Mouse (Mus musculus) hindbrain, embryonic 10.5 days (tissue): ENCODE results near the gene Gm42906. TPM values are rescaled to one million over a fixed set of nuclear protein-coding genes. Genes with fewer than 3 reads are reported as not detected.
A peak's percentile ranks its signal among the peaks of the same experiment; 100 is the strongest.

ENCODE experiments used
- DNase-seq: peaks from one replicate; pipeline ENCODE4 v3.0.0-alpha.2; 2017; ENCODE audit warnings: low spot score
- H3K27ac ChIP-seq: fragments of 300-500 bp; sonication (generic); 2 replicates; pipeline ENCODE4 v1.5.1; 2016; ENCODE audit warnings: mild to moderate bottlenecking, moderate library complexity
- H3K27me3 ChIP-seq: fragments of 300-500 bp; sonication (generic); 2 replicates; pipeline ENCODE4 v1.6.1; 2016; ENCODE audit warnings: mild to moderate bottlenecking; ENCODE audit not compliant: poor library complexity, insufficient read depth, severe bottlenecking
- H3K36me3 ChIP-seq: fragments of 300-500 bp; sonication (generic); 2 replicates; pipeline ENCODE4 v1.6.1; 2016; ENCODE audit warnings: mild to moderate bottlenecking, moderate library complexity
- H3K4me1 ChIP-seq: fragments of 300-500 bp; sonication (generic); replicated peaks from 2 replicates; pipeline ENCODE4 v1.6.1; 2016; ENCODE audit warnings: mild to moderate bottlenecking
- H3K4me3 ChIP-seq: fragments of 300-500 bp; sonication (generic); 2 replicates; pipeline ENCODE4 v1.5.1; 2016; ENCODE audit warnings: mild to moderate bottlenecking, moderate library complexity
- H3K9me3 ChIP-seq: fragments of 300-500 bp; sonication (generic); 2 replicates; pipeline ENCODE4 v1.6.1; 2016; ENCODE audit warnings: mild to moderate bottlenecking, moderate library complexity
- WGBS: fragments of 180-500 bp; shearing (Covaris S2); methylation state at CpG from one replicate; pipeline ENCODE4 v1.1.7; 2016; 5-methylcytosine and 5-hydroxymethylcytosine counted together
- polyA plus RNA-seq: library from polyadenylated mRNA; unstranded; fragments of >200 nt; fragmentation: Nextera tagmentation; extraction: Ambion mirVana; gene quantifications from 2 replicates; pipeline ENCODE4 v1.2.1, GENCODE M21; 2016

The Gm42906 gene
- polyA plus RNA-seq, 1 experiment from 2014 or later = not detected

DNA sequence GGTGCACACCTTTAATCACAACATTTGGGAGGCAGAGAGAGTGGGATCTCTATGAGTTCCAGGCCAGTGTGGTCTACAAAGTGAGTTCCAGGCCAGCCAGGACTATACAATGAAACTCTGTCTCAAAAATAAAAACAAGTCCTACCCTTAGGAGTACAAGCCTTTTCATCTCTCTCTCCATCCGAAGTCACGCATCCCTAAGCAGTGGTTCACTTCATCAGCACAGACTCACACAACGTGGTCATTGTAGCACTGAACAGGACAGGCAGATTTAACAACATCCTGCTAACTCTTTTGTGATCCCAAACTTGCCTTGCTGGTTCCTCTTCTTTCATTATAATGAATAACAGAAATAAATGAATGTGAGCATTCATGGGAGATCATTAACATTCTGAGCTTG is 226.7 kb downstream of the Gm42906 start:
- H3K9me3 ChIP-seq = 0 out of 2 replicates have a peak, but pooled peaks cover 3% of the 10 kb centered on the region
- 70% methylated on average over 3 of the region's 3 CpGs for WGBS
- H3K4me3 ChIP-seq = no peak overlapping the region
- no peaks in the 10 kb centered on the region for H3K36me3 ChIP-seq
- DNase-seq = no peak
- no peaks in the 10 kb centered on the region for H3K27me3 ChIP-seq
- H3K27ac ChIP-seq = no peak overlapping the region
- H3K4me1 ChIP-seq = peaks cover 8% of the 10 kb centered on the region; the same call in 1 of the 2 replicates

DNA sequence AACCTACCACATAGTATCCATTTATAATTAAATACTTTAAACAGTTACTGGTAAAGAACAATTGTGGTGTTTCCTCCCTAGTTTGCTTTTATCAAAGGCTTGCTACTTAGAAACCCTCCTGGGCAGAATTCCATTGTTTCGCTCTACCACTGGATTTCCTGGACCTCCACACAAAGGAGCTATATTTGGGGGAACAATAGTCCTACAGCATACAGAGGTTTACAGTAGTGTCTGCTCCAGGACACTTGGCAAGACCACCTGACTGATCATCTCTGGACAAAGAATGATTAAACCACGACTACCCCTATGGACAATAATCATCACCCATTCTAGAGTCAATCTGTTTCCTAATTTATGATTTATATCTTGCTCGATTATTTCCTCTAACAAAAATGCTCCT is 228.7 kb downstream of the Gm42906 start:
- DNase-seq = no peak
- 86% methylated on average over 3 of the region's 3 CpGs for WGBS
- Histone ChIP-seq H3K27ac (no peak overlapping the region), H3K4me3 (no peak overlapping the region), H3K27me3 (no peaks in the 10 kb centered on the region), H3K4me1 (peaks cover 8% of the 10 kb centered on the region; the same call in 1 of the 2 replicates), H3K36me3 (no peaks in the 10 kb centered on the region), H3K9me3 (0 out of 2 replicates have a peak, but pooled peaks cover 3% of the 10 kb centered on the region)

DNA sequence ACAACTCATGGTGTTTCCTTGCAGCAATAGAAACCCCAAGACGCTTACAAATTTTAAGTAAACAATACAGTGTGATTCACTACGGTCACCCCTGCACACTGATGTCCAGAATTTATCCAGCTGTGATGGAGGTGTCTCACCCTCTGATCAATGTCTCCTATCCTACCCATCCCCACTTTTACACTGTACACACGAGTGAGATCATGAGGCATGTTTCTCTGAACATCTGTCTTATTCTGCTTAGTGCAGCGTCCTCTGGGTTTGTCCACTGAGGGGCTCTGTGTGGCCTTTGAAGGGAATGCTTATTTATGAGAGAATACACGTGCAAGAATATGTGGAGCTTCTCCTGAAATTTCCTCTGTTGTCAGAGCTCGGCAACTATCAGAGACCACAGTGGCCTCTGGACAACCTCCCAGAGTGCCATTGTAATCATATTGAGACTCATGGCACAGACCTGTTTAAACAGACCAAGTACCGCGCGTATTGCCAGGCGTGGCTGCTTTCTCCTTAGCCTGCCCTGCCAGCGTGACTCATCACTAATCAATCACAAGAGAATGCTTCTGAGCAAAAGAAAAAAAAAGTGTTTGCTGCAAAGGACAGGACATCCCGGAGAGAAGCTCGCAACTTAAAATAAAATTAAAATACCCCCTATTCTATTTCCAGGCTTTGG is 231.2 kb downstream of the Gm42906 start:
- Histone ChIP-seq H3K4me3 (no peak overlapping the region), H3K27me3 (no peaks in the 10 kb centered on the region), H3K36me3 (no peaks in the 10 kb centered on the region), H3K4me1 (peaks cover 8% of the 10 kb centered on the region; the same call in 1 of the 2 replicates), H3K27ac (no peak overlapping the region), H3K9me3 (0 out of 2 replicates have a peak, but pooled peaks cover 2% of the 10 kb centered on the region)
- 51% methylated on average over 13 of the region's 13 CpGs for WGBS
- DNase-seq = peak; percentile 10

DNA sequence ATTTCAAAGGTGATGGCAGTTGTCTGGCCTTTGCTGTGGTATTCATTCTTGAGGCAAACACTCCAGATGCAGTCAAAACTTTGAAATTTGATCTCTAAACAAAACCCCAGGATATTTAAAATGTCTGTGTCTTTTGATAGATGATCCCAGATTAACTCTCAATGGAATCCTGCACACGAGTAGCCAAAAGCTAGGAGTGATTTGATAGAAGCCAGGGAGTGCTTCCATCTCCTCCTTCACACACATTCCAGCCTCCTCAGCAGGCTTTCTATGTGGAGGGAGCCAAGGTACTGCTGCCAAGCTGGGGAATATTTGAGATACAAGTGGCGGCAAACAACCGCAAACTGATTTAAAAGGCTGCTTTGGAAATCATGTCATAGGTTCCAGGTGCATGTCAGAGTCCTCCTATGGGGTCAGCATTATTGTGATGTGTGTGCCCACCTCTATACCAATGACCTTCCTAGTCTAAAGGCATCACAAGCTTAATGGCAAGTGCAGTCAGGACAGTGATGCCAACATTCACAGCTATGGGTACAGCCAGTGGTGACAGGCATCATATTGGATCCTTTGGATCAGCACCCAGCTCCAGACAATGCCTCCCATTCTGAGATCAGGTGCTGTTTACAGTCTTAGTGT is 234.0 kb downstream of the Gm42906 start:
- H3K27ac ChIP-seq = no peak overlapping the region
- WGBS = 79% methylated on average over 3 of the region's 3 CpGs
- no peak overlapping the region for H3K4me3 ChIP-seq
- H3K27me3 ChIP-seq = 0 out of 2 replicates have a peak, but pooled peaks cover 9% of the 10 kb centered on the region
- no peaks in the 10 kb centered on the region for H3K9me3 ChIP-seq
- H3K36me3 ChIP-seq = no peaks in the 10 kb centered on the region
- peaks cover 17% of the 10 kb centered on the region for H3K4me1 ChIP-seq
- no peak for DNase-seq

DNA sequence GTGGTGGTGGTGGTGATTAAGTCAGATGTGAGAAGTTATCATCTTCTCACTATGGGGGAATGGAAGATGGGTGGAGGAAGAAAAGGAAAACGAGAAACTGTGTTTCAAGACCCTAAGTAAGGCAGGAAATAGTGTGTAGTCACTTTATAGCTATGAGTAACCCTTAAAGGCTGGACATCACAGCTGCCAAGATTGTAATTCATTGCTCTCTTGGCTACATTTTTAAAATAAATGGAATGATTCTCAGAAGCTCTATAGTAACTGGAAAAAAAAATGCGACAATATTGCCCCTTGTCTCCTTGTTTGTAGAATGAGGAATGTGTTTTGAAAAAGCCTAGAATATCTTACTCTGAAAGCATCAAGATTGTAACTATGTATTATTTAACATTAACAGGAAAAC is 235.7 kb downstream of the Gm42906 start:
- Histone ChIP-seq H3K4me3 (no peak overlapping the region), H3K27me3 (0 out of 2 replicates have a peak, but pooled peaks cover 9% of the 10 kb centered on the region), H3K36me3 (no peaks in the 10 kb centered on the region), H3K27ac (no peak overlapping the region), H3K9me3 (no peaks in the 10 kb centered on the region), H3K4me1 (peaks cover 17% of the 10 kb centered on the region)
- no peak for DNase-seq
- 82% methylated on average over 2 of the region's 2 CpGs for WGBS

DNA sequence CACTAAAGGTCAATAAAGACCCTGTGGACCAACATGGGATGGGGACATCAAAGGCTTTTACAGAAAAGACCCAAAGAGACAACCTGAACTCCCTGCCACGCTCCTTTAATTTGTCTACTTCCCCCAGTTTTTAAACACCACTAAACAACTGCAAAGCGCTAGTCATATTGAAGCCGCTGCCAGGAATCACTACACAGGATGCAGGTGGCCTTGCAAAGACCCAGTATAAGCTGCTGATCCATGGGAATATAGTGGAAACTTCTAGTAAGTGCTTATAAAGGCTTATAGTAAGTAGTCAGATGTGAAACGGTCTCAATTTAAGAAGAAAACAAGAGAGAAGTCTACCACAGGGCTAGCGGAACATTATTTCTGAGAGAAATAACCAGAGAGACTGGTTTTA is 237.2 kb downstream of the Gm42906 start:
- Histone ChIP-seq H3K27ac (no peak overlapping the region), H3K27me3 (0 out of 2 replicates have a peak, but pooled peaks cover 9% of the 10 kb centered on the region), H3K9me3 (no peaks in the 10 kb centered on the region), H3K36me3 (no peaks in the 10 kb centered on the region), H3K4me1 (peaks cover 9% of the 10 kb centered on the region), H3K4me3 (no peak overlapping the region)
- no peak for DNase-seq
- 80% methylated on average over 5 of the region's 5 CpGs for WGBS

DNA sequence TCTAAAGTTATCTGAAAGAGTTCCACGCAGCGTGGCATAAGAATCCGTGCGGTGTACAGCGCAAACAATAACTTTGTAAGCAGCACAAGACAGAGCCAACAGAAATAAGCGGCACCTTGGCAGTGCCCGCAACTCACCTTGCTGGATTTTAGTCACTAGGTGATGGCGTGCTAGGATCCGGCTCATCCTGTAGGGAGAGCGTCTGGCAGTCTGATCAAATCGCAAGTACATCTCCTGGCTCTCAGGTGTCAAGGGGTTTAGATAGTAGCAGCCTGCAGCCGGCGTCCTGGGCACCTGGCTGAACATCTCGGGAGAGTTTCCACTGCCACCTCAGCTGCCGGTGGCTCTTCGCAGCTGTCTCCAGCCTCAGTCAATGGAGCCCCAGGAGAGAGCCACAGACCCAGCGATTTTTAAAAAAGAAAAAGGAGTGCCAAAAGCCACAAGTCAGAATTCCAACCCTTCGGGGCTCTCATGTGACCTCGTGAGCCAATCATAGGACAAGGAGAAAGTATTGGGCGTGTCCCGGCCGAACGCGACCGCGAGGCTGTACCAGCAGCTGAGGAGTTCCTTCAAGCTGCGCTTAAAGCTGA is 238.1 kb downstream of the Gm42906 start:
- H3K9me3 ChIP-seq = no peaks in the 10 kb centered on the region
- H3K4me3 ChIP-seq = peak overlapping the region; percentile 68
- H3K4me1 ChIP-seq = peaks cover 14% of the 10 kb centered on the region
- H3K36me3 ChIP-seq = no peaks in the 10 kb centered on the region
- peak; percentile 83 for DNase-seq
- 3% methylated on average over 27 of the region's 27 CpGs for WGBS
- H3K27ac ChIP-seq = peak overlapping the region; percentile 80
- H3K27me3 ChIP-seq = 0 out of 2 replicates have a peak, but pooled peaks cover 9% of the 10 kb centered on the region

DNA sequence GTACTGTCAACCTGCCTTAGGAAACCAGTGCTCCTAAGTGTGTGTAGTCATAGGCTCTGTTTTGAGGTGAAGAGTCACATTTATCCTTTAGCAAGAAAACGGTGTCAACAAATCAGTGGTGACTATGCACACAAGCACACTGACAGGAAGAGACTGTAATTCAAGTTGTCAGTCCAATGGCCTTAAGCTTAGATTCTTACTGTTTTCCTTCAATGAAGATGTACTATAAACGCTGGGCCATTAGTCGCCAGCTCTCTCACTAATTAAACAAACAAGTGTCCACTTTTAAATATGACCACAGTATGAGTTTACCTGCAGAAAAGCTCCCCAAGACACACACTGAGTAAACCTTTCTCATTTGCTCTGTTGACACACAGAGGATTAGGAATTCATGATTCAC is 238.6 kb downstream of the Gm42906 start:
- Histone ChIP-seq H3K36me3 (no peaks in the 10 kb centered on the region), H3K27ac (no peak overlapping the region), H3K9me3 (no peaks in the 10 kb centered on the region), H3K4me3 (peak overlapping the region; percentile 68), H3K27me3 (0 out of 2 replicates have a peak, but pooled peaks cover 9% of the 10 kb centered on the region), H3K4me1 (peaks cover 14% of the 10 kb centered on the region)
- 55% methylated on average over 3 of the region's 3 CpGs for WGBS
- DNase-seq = no peak

DNA sequence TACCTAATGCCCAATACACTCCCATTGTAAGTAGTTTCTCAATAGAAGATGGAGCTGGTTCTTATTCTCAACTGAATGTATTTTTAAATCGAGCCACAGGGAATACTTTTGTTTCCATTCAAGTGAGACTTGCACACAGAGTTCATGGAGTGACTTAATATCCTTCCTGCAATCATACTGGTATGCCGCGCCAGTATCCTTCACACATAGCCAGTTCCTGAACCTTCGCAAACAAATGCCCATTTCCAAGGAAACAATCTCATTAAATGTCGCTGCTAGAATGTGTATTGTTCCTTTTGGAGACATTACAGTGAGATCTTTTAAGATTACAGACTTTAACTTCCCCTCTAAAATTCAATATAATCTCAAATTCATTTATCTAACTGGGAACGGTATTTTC is 239.3 kb downstream of the Gm42906 start:
- no peak for DNase-seq
- Histone ChIP-seq H3K36me3 (no peaks in the 10 kb centered on the region), H3K4me3 (no peak overlapping the region), H3K27me3 (0 out of 2 replicates have a peak, but pooled peaks cover 9% of the 10 kb centered on the region), H3K9me3 (no peaks in the 10 kb centered on the region), H3K27ac (no peak overlapping the region), H3K4me1 (peaks cover 14% of the 10 kb centered on the region)
- WGBS = 88% methylated on average over 6 of the region's 6 CpGs

DNA sequence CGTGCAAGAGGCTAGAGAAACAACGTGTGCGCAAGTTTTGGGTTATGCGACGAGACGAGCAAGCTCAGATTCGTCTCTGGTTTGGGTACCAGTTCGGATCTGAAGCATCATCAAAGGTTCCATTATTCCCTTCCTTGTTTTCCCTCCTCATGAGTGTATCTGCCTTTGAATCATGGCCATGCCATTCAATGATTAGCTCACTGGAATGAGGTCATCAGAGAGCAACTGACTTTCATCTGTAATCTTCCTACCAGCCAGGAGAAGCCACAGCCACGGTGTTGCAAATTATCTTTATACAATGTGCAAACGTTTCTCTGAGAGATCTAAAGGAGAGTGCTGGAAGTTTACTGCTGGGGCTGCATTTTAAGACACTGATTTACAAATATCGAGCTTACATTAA is 240.6 kb downstream of the Gm42906 start:
- Histone ChIP-seq H3K27ac (no peak overlapping the region), H3K27me3 (0 out of 2 replicates have a peak, but pooled peaks cover 9% of the 10 kb centered on the region), H3K4me3 (no peak overlapping the region), H3K9me3 (no peaks in the 10 kb centered on the region), H3K36me3 (no peaks in the 10 kb centered on the region), H3K4me1 (peaks cover 14% of the 10 kb centered on the region)
- WGBS = 87% methylated on average over 11 of the region's 11 CpGs
- DNase-seq = no peak

DNA sequence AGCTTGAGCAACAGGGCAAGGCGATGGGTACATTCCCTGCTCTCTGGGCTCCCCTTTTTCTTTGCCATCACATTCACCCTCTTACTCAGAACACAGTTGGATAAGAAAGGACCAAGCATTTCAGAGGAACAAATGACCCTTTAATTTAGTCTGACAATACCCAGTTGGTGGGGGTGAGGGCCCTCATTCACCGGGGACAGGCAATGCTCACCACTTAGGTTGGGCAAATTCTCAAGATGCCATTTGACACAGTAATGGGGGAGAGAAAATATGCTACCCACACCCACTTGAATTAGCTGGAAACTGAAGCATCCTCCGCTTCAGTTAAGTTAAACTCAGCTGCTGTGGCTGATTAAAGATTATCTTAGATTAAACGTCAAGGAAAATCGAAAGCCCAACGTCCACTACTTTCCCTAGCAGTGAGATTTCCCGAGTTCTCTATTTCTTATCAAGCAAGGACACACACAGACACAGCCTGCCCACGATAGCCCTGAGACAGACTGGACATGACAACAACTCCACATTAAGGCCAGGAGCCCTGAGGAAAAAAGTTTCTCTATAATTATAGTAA is 242.6 kb downstream of the Gm42906 start:
- Histone ChIP-seq H3K4me3 (no peak overlapping the region), H3K36me3 (no peaks in the 10 kb centered on the region), H3K9me3 (no peaks in the 10 kb centered on the region), H3K4me1 (peaks cover 14% of the 10 kb centered on the region), H3K27me3 (no peaks in the 10 kb centered on the region), H3K27ac (no peak overlapping the region)
- DNase-seq = no peak
- 80% methylated on average over 8 of the region's 8 CpGs for WGBS

DNA sequence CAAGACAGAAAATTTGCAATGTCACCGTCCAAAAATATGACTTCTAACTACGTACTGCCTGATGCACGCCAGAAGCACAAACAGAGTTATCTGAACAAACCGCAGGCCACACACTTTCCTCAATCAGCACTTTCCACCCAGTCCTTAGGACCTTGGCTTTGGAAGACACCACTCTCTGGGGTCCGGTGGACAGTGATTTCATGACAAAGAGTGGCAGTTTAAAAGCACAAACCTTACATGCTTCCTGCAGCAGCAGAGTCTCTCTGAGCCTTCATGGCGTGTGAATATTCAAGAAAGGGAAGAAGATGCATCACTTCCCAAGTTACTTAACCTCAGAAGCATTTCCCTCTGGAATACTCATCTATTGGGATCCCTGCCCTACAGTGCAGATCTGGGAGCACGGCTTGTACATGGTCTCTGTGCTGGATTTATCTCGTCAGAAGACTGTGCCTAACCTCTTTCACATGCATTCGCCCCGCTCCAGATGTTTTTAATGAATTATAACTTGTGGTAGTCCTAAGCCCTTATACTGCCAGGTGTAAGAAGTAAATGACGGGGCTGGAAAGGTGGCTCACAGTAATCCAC is 244.2 kb downstream of the Gm42906 start:
- no peak for DNase-seq
- Histone ChIP-seq H3K36me3 (no peaks in the 10 kb centered on the region), H3K4me1 (0 out of 2 replicates have a peak, but pooled peaks cover 4% of the 10 kb centered on the region), H3K4me3 (no peak overlapping the region), H3K9me3 (no peaks in the 10 kb centered on the region), H3K27me3 (no peaks in the 10 kb centered on the region), H3K27ac (no peak overlapping the region)
- WGBS = 90% methylated on average over 11 of the region's 11 CpGs
